Mouse (Mus musculus): ENCODE measurements at regions not wholly inside any gene's neighbourhood (a gene's known extent, or its start where the extent isn't known, plus 50 kb on each side); places are given as distances from the start of the nearest gene placed in this dataset.

- no peak for TF ChIP-seq CTCF (IDR thresholded peaks at IDR 0.05; ENCODE audit: control insufficient read depth, insufficient read depth, insufficient replicate concordance, low read depth, low read length)
- no peak for TF ChIP-seq POLR2A (IDR thresholded peaks at IDR 0.05; ENCODE audit: control insufficient read depth, low read depth, low read length)
Measured at GRCm38 (mm10) chr9:41563376-41563775, 401.9 kb upstream of the Ubash3b start.
